Mouse (Mus musculus): Measurements from ENCODE around the gene Esrrg. TPM values are rescaled to one million over a fixed set of nuclear protein-coding genes. Genes with fewer than 3 reads are reported as not detected.

Esrrg gene
- total and polyA plus RNA-seq, 3 experiments: 0.05 TPM; not detected in 2

- Histone ChIP-seq H3K4me3 (ENCODE audit: low read depth, low read length) (no peak within 1 kb of the TSS), H3K36me3 (replicated peaks) (no peaks in the 10 kb centered on the region), H3K9me3 (replicated peaks) (peaks cover 51% of the 10 kb centered on the region), H3K27me3 (ENCODE audit: insufficient read depth, low read length) (no peaks in the 10 kb centered on the region), H3K4me1 (ENCODE audit: insufficient read depth, low read depth, low read length) (no peaks in the 10 kb centered on the region)
- no peak for DNase-seq (ENCODE audit: low spot score)
- no peak for ATAC-seq (ENCODE audit: extremely low read depth, insufficient number of reproducible peaks, low FRiP score, poor library complexity, severe bottlenecking)
- no peak for TF ChIP-seq TAL1 (conservative IDR thresholded peaks at IDR 0.05; ENCODE audit: low read depth, low read length)
- TF ChIP-seq CTCF (IDR thresholded peaks at IDR 0.05; ENCODE audit: low read depth, low read length): no peak
- TF ChIP-seq GATA1 (IDR thresholded peaks at IDR 0.05; ENCODE audit: borderline replicate concordance, low read length): no peak
Measured at GRCm38 (mm10) chr1:188261903-188262682, 653.5 kb downstream of the Esrrg start, which contains the start of gene Ush2a. Gene Ush2a (plus strand): TSS chr1:188262023.
